Mouse (Mus musculus) CH12.LX (cell line): ENCODE data around the gene Thtpa.

ENCODE experiments used
- CHD1 ChIP-seq: IDR thresholded peaks from 2 replicates; pipeline ENCODE4 v1.6.1; 2012; ENCODE audit warnings: low read depth, low read length, improper control_type of control experiment, inconsistent platforms
- CHD2 ChIP-seq: IDR thresholded peaks from 2 replicates; pipeline ENCODE4 v1.6.1; 2011; ENCODE audit warnings: low read length, improper control_type of control experiment
- CTCF ChIP-seq, 2 experiments: IDR thresholded peaks in 1 of 2; conservative IDR thresholded peaks in 1 of 2; 2 replicates each; pipeline ENCODE4 v1.5.1; 2011 to 2012; ENCODE audit warnings: low read depth in 2 of 2, low read length in 2 of 2, improper control_type of control experiment in 1 of 2, inconsistent platforms in 1 of 2, mild to moderate bottlenecking in 1 of 2, moderate library complexity in 1 of 2
- ELF1 ChIP-seq: IDR thresholded peaks from 2 replicates; pipeline ENCODE4 v1.6.1; 2014; ENCODE audit warnings: low read depth, mild to moderate bottlenecking, inconsistent platforms, low read length, improper control_type of control experiment
- EP300 ChIP-seq: IDR thresholded peaks from 2 replicates; pipeline ENCODE4 v1.6.1; 2011; ENCODE audit warnings: low read length, improper control_type of control experiment
- HCFC1 ChIP-seq: IDR thresholded peaks from 2 replicates; pipeline ENCODE4 v1.6.1; 2012; ENCODE audit warnings: low read depth, mild to moderate bottlenecking, inconsistent platforms, low read length, improper control_type of control experiment
- MAZ ChIP-seq: IDR thresholded peaks from 2 replicates; pipeline ENCODE4 v1.6.1; 2012; ENCODE audit warnings: low read depth, mild to moderate bottlenecking, inconsistent platforms, low read length, improper control_type of control experiment, moderate library complexity
- NRF1 ChIP-seq: IDR thresholded peaks from 2 replicates; pipeline ENCODE4 v1.6.1; 2014; ENCODE audit warnings: low read depth, mild to moderate bottlenecking, inconsistent platforms, low read length, improper control_type of control experiment, moderate library complexity
- PAX5 ChIP-seq: IDR thresholded peaks from 2 replicates; pipeline ENCODE4 v1.6.1; 2012; ENCODE audit warnings: low read length, inconsistent platforms, mixed read lengths
- POLR2A ChIP-seq: IDR thresholded peaks from 2 replicates; pipeline ENCODE4 v1.6.1; 2011; ENCODE audit warnings: low read depth, mild to moderate bottlenecking, improper control_type of control experiment, low read length
- RAD21 ChIP-seq: IDR thresholded peaks from 2 replicates; pipeline ENCODE4 v1.6.1; 2011; ENCODE audit warnings: low read depth, mild to moderate bottlenecking, low read length, improper control_type of control experiment, moderate library complexity
- TCF12 ChIP-seq: IDR thresholded peaks from 2 replicates; pipeline ENCODE4 v1.6.1; 2014; ENCODE audit warnings: low read depth, mild to moderate bottlenecking, inconsistent platforms, low read length, improper control_type of control experiment
- ZC3H11A ChIP-seq: IDR thresholded peaks from 2 replicates; pipeline ENCODE4 v1.6.1; 2012; ENCODE audit warnings: low read depth, mild to moderate bottlenecking, inconsistent platforms, low read length, improper control_type of control experiment

DNA sequence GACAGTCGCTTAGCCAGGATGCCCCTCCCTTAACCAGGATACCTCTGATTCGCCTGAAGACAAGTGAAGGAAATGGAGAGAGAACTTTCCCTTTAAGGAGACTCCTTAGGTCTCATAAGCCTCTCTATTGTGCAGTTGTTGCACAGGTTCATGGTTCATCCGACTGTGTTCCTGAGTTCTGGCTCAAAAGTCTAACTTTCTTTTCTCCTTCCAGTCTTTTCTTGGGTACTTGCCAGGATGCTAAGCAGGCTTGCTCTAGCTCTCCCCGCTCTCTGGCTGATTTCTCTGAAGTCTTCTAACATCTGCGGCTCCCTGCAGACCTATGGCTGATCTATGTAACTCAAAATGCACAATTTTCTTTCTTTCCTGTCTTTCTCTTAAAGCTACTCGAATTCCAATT lies 11.1 kb upstream of the Thtpa start:
- TF ChIP-seq CHD1 (no peak), POLR2A (no peak), PAX5 (no peak), ZC3H11A (no peak), RAD21 (no peak), MAZ (no peak), NRF1 (no peak), ELF1 (no peak), CTCF (conservative IDR thresholded peaks at IDR 0.05 in 1 of 2, IDR thresholded peaks at IDR 0.05 in 1 of 2; ENCODE audit: low read depth in 2 of 2, low read length in 2 of 2) (no peak), EP300 (no peak), TCF12 (no peak), CHD2 (no peak), HCFC1 (no peak)
